Mouse (Mus musculus) adrenal gland, adult 18-20 months (tissue): Measurements from ENCODE around the gene Farp1. TPM values are rescaled to one million over a fixed set of nuclear protein-coding genes. Genes with fewer than 3 reads are reported as not detected.

Experiments used
- total RNA-seq, 2 experiments: library from RNA; stranded (reverse); gene quantifications; 1 replicate in 1 of 2; 2 replicates in 1 of 2; pipeline ENCODE4 v1.2.3; 2021

The Farp1 gene
- total RNA-seq, 2 experiments from 2014 or later: 18.3 to 26.6 TPM

Other genes with a start within 250 kb of the Farp1 start
- gene Ipo5, start 124.0 kb upstream of the Farp1 start, total RNA-seq: 10 to 100 TPM; 60.5 to 76.4 TPM